Mouse (Mus musculus): Measurements from ENCODE around the gene Srsf9. TPM values are rescaled to one million over a fixed set of nuclear protein-coding genes. Genes with fewer than 3 reads are reported as not detected.
A peak's percentile ranks its signal among the peaks of the same experiment; 100 is the strongest.

Gene Srsf9
- total and polyA plus RNA-seq, 3 experiments = 80.0 to 170 TPM; not detected in 1

GRCm38 (mm10) chr5:115296347-115296746 is 30.6 kb upstream of the Srsf9 start:
- H3K79me2 ChIP-seq (ENCODE audit: control insufficient read depth, insufficient read depth, low read length, poor library complexity) = peaks cover 20% of the 10 kb centered on the region
- H3K9ac ChIP-seq (ENCODE audit: control insufficient read depth, low read depth, low read length, poor library complexity, severe bottlenecking) = no peak overlapping the region
- H3K4me1 ChIP-seq (ENCODE audit: control insufficient read depth in 1 of 2, insufficient read depth in 2 of 2, low read length in 2 of 2) = peaks cover 0 to 12% of the 10 kb centered on the region in 2 experiments; a peak in 2 of 4 replicates
- H3K27ac ChIP-seq (ENCODE audit: control insufficient read depth, low read depth, low read length) = peak overlapping the region; percentile 30
- H3K9me3 ChIP-seq (replicated peaks; ENCODE audit: insufficient read depth, low read length) = no peaks in the 10 kb centered on the region
- peaks cover 15 to 20% of the 10 kb centered on the region in 2 experiments for H3K36me3 ChIP-seq (ENCODE audit: control insufficient read depth in 1 of 2, insufficient read depth in 2 of 2, low read length in 2 of 2)
- TF ChIP-seq UBTF (IDR thresholded peaks at IDR 0.05; ENCODE audit: borderline replicate concordance, insufficient read depth, low read depth, low read length) (no peak), MYC (IDR thresholded peaks at IDR 0.05; ENCODE audit: low read depth, low read length) (no peak), ZMIZ1 (IDR thresholded peaks at IDR 0.05; ENCODE audit: low read depth, low read length) (no peak), ZC3H11A (IDR thresholded peaks at IDR 0.05; ENCODE audit: low read depth, low read length) (no peak), MYB (IDR thresholded peaks at IDR 0.05; ENCODE audit: low read depth, low read length) (no peak), ZKSCAN1 (IDR thresholded peaks at IDR 0.05; ENCODE audit: low read depth, low read length) (no peak), MAZ (IDR thresholded peaks at IDR 0.05; ENCODE audit: low read depth, low read length) (no peak)
- no peaks in the 10 kb centered on the region for H3K27me3 ChIP-seq (ENCODE audit: control insufficient read depth in 1 of 2, insufficient read depth in 2 of 2, low read length in 2 of 2)
- no peak overlapping the region for H3K4me3 ChIP-seq (ENCODE audit: control insufficient read depth in 1 of 2, insufficient read depth in 1 of 2, low read depth in 2 of 2, low read length in 2 of 2)
- DNase-seq (ENCODE audit: low read depth, low spot score) = no peak

GRCm38 (mm10) chr5:115300035-115300744 is 26.8 kb upstream of the Srsf9 start:
- peaks cover 20% of the 10 kb centered on the region for H3K79me2 ChIP-seq (ENCODE audit: control insufficient read depth, insufficient read depth, low read length, poor library complexity)
- DNase-seq (ENCODE audit: low read depth, low spot score) = peak; percentile 73
- peaks cover 0 to 17% of the 10 kb centered on the region in 2 experiments; a peak in 3 of 4 replicates for H3K4me1 ChIP-seq (ENCODE audit: control insufficient read depth in 1 of 2, insufficient read depth in 2 of 2, low read length in 2 of 2)
- H3K9me3 ChIP-seq (replicated peaks; ENCODE audit: insufficient read depth, low read length) = no peaks in the 10 kb centered on the region
- peak overlapping the region; percentile 86 to 89 for H3K4me3 ChIP-seq (ENCODE audit: control insufficient read depth in 1 of 2, insufficient read depth in 1 of 2, low read depth in 2 of 2, low read length in 2 of 2)
- H3K36me3 ChIP-seq (ENCODE audit: control insufficient read depth in 1 of 2, insufficient read depth in 2 of 2, low read length in 2 of 2) = peaks cover 15 to 24% of the 10 kb centered on the region in 2 experiments
- no peaks in the 10 kb centered on the region for H3K27me3 ChIP-seq (ENCODE audit: control insufficient read depth in 1 of 2, insufficient read depth in 2 of 2, low read length in 2 of 2)
- H3K27ac ChIP-seq (ENCODE audit: control insufficient read depth, low read depth, low read length) = peak overlapping the region; percentile 73
- peak overlapping the region; percentile 81 for H3K9ac ChIP-seq (ENCODE audit: control insufficient read depth, low read depth, low read length, poor library complexity, severe bottlenecking)
- no peak for TF ChIP-seq POLR2AphosphoS2 (IDR thresholded peaks at IDR 0.05; ENCODE audit: low read length)
- TF ChIP-seq CTCF (IDR thresholded peaks at IDR 0.05 in 2 of 3, conservative IDR thresholded peaks at IDR 0.05 in 1 of 3; ENCODE audit: control insufficient read depth in 1 of 3, insufficient read depth in 1 of 3, low read depth in 2 of 3, low read length in 3 of 3, poor library complexity in 1 of 3, severe bottlenecking in 1 of 3) = peak in 2 of 3 experiments; percentile 5 to 21; a peak in 2 of 6 replicates
- TF ChIP-seq MAX (IDR thresholded peaks at IDR 0.05; ENCODE audit: low read length) = no peak
- TF ChIP-seq TCF12 (IDR thresholded peaks at IDR 0.05; ENCODE audit: low read depth, low read length) = no peak
- peak; percentile 91 for TF ChIP-seq ZNF384 (IDR thresholded peaks at IDR 0.05; ENCODE audit: low read depth, low read length)
- TF ChIP-seq SMC3 (IDR thresholded peaks at IDR 0.05; ENCODE audit: low read depth, low read length) = peak; percentile 29
- TF ChIP-seq ELF1 (IDR thresholded peaks at IDR 0.05; ENCODE audit: low read depth, low read length) = no peak
- no peak for TF ChIP-seq CHD2 (IDR thresholded peaks at IDR 0.05; ENCODE audit: low read length)
- TF ChIP-seq POLR2AphosphoS5 (IDR thresholded peaks at IDR 0.05; ENCODE audit: borderline replicate concordance, low read depth, low read length) = no peak
- TF ChIP-seq UBTF (IDR thresholded peaks at IDR 0.05; ENCODE audit: borderline replicate concordance, insufficient read depth, low read depth, low read length) = no peak
- no peak for TF ChIP-seq USF1 (IDR thresholded peaks at IDR 0.05; ENCODE audit: low read depth, low read length)
- TF ChIP-seq MAFK (IDR thresholded peaks at IDR 0.05; ENCODE audit: borderline replicate concordance, low read depth, low read length) = no peak
- TF ChIP-seq MXI1 (IDR thresholded peaks at IDR 0.05; ENCODE audit: low read depth, low read length) = no peak
- no peak for TF ChIP-seq E2F4 (IDR thresholded peaks at IDR 0.05; ENCODE audit: borderline replicate concordance, low read depth, low read length)
- peak; percentile 64; the same call in 1 of the 2 replicates for TF ChIP-seq CHD1 (IDR thresholded peaks at IDR 0.05; ENCODE audit: low read depth, low read length)
- TF ChIP-seq ZKSCAN1 (IDR thresholded peaks at IDR 0.05; ENCODE audit: low read depth, low read length) = no peak
- TF ChIP-seq SIN3A (IDR thresholded peaks at IDR 0.05; ENCODE audit: low read length) = peak; percentile 76
- 0 out of 2 replicates have a peak, but pooled peaks have one; percentile 27 for TF ChIP-seq ETS1 (IDR thresholded peaks at IDR 0.05; ENCODE audit: low read depth, low read length)
